Mouse (Mus musculus): Measurements from ENCODE around the gene Nsf.
"Not testable (repeated sequence)": the region's sequence is repeated elsewhere in the genome, so short reads cannot be mapped to it uniquely, and the experiment has no call there.

Nsf gene

DNA sequence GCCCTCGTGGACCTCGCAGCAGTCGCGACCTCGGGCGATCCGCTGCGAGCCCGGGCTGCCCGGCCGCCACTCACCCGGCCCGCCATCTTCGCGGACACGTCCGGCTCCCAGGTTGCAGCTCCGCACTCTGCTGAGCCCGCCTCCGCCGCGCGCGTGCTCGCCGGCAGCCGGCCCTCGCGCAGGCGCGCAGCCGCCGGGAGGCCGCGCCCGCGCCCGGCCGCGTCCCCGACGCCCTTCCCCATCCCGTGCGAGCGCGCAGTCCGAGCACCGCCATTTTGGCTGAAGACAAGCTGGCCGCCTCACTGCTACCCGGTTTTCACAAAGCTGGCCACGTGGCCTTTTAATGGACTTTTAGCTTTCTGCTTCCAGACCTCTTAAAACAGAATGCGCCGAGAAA is at the start of gene Nsf:
TSS of gene Nsf (minus strand) at position 161 of the 397 bp plus-strand sequence.
- peak; percentile 77 to 78 for DNase-seq

DNA sequence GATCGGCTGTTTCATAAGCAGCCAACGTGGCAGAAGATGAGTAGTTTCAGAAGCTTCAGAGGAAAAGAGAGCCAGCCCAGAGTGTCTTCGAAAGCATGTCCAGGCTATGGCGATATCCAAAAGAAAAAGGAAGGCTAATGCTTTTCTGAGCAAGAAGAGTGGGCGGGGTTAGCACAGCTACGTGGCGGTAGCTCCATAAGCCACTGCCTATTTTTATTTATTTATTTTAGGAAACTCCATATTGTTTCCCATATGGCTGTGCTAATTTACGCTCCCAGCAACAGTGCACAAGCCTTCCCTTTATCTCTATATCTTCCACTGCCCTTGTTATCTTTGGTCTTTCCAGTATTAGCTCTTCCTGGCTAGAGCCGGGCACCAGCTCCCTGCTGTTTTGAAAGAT is 49.5 kb upstream of the Nsf start:
- DNase-seq, result no peak

DNA sequence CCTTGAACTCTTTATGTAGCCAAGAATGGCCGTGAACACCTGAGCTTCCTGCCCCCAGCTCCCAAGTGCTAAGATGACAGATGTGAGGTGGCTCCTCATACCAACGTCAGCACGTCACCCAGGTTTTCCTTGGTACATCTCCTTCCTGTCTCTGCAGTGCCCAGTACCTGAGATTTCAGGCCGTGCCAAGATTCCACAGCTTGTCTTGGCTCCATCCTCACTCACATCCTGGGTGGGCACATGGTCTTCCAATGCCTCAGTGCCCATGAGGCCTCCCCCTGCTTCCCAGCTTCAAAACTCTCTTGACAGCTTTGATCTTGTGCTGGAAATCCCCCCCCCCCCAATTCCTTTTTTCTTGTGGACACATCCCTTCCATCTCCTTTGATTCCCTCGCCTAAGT is 48.3 kb upstream of the Nsf start:
- no peak for DNase-seq

DNA sequence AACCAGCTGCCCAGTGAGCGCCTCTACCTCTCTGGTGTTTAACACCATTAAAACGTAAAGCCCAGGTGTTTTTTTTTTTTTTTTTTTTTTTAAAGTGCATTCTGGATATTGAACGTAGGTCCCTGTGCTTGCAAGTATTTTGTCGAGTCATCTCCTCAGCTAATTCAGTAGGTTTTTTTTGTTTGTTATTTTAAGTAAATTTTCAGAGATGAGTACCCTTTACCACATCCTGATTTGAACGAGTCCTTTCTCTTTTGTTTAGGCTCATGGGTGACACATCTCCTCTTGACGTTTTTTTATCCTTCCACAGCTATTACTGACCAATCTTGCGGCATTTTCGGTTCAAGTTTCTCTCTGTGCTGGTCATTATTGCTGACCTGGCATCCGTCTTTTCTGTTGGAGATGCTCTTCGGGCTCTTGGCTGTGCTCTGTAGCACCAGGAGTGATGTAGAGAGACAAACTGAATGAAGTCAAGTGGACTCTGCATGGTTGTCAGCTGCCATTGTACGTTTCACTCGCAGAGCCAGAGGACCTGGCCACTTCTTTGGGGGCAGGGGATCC is 47.6 kb upstream of the Nsf start:
- DNase-seq, result no peak

DNA sequence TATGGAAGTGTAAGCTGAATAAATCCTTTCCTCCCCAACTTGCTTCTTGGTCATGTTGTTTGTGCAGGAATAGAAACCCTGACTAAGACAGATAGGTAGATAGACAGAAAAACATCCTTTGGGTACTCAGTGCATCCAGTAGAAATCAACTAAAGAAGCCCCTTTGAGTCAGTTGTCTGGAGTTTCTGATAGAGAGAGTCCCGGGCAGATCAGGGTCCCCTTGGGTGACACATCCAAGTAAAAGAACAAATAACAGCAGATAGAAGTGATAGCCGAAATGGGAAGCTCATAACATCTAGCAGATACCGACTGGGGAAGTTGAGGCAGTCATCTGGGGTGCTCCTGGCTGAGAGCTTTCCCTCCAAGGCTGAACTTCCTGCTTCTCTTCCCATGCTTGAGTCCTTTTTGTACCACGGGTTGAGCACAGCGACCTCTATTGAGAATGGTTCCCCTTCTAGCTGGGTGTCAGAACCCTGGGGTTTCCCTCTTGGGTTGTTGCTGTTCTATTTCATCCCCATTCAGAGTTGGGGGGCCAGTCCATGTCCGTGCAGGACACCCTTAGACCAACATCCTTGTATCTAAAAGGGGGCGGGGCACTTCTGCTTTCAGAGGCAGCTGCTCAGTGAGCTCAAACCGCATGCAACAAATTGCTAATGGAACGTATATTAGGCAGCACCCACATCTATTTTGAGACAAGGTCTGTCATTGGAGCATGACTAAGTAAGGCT is 47.0 kb upstream of the Nsf start:
- peak; percentile 63 to 67 for DNase-seq

DNA sequence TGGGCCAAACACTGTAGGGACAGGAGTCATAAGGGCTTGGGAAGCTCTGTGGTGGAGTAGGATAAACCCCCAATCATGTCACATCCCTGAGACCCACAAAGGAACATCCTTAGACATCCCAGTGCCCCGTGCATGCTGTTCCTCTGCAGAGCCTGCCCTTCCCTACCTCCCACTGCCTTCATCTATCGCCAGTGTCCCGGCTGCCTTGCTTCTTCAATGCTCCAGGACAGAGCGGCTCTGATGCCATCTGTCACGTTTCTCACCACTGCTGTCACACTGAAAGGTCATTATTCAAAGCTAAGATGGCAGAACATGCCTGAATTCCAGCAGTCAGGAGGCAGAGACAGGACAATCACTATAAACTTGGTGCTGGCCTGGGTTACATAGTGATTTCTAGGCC is 44.9 kb upstream of the Nsf start:
- DNase-seq, result no peak

DNA sequence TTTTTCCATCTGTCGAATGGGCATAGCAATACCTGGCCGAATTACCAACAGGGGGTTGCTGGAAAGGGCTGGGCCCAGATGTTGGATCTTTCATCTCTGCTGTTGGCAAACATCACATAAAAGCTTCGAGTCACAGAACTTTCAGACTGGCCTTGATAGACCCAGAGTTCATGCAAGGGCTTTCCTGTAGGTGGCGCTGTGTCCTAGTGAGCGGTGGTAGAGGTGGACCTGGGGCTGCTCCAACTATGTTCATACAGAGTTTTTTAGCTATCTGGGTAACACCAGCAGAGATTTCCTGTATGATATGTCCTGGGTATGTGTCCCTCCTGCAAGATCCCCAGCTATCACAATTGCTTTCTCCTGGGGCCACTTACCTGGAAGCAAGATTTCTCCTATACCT is 43.5 kb upstream of the Nsf start:
- DNase-seq, result peak; percentile 64 to 79

DNA sequence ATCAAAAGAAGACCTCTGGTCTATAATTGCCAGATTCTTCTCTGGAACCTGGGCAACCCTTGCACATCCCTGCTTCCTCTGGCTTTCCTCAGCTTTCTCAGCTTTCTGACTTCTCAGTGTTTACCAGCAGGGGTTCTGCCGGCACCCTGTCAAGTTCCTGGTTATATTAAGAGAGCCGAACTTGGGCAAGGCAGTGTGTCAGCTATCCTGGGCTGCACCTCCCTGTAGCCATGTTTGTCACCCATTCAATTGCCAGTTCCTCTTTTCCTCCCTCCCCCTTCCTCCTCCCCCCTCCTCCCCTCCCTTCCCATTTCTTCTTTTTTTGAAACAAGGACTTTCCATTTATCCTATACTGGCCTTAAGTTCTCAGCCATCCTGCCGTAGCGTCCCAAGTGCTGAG is 38.8 kb upstream of the Nsf start:
- DNase-seq, result no peak

DNA sequence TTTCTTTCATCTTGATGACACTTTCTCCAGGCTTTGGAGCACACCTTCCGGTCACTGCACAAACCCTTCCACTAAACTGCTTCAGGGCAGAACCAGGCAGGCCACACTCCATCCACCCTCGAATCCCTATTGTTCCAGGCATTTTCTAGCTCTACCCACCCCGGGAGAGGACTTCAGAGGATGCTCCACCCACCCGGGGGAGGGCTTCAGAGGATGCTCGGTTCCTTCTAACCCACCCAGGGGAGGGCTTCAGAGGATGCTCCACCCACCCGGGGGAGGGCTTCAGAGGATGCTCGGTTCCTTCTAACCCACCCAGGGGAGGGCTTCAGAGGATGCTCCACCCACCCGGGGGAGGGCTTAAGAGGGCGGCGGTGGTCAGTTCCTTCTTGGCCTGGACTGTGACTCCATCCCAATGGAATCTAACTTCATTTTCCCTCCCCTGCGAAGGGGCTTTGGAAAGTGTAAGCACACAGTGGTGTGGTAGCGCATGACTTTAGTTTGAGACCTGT is 36.2 kb upstream of the Nsf start:
- not testable (repeated sequence) for DNase-seq

DNA sequence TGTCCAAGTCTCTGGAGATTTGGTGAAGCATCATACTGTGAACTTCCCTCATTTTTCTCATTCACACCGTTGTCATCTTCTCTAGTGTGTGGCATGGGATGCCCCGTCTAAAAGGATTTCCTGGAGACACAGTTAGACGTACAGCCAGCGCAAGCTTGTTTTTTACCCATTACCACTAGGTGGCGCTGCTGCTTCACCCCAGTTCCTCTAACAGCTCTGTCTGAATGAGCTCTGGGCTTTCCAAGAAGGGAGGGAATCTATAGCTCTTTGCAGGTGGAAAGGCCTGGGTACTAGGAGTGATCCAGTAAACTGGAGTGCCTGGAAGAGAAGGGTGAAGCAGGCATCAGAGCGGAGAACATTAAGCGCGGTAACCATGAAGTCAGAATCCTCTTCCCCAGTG is 33.6 kb upstream of the Nsf start:
- DNase-seq, result peak; percentile 36 to 70

DNA sequence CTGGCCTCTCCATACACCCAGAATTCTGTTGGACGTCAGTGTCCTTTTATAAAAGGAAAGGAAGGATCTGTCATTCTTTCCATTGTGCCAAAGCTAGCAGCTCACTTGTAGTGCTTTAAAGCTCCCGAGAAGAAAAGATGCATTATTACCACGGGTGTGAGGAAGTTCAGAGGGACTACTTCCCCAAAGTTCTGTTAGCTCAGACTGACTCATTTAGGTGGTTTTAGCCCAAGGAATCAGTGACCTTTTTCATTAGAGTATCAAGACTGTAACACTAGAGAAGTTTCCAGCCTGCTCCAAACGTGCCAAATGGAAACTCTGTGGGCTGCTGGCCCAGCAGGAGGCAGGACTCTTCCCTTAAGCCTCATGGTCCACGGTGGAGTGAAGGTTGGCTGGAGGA is 30.2 kb upstream of the Nsf start:
- no peak for DNase-seq

DNA sequence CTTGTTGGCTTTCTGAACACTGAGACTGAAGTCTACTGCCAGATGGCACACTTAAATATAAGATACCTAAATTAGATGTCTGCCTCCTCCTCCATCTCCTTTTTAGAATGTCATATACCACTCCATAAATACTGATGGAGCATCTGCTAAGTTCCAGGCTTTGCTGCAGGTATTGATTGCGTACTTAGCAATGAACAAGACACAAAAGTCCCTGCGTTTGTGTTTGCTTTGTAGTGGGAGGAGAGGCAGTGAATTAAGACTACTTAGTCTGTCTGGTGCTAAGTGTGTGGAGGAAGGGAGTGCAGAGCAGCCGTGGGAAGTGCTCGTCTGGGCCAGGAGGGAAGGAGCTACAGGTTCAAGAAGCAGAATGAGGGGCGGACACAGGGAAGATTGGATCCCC is 28.0 kb upstream of the Nsf start:
- DNase-seq, result no peak

DNA sequence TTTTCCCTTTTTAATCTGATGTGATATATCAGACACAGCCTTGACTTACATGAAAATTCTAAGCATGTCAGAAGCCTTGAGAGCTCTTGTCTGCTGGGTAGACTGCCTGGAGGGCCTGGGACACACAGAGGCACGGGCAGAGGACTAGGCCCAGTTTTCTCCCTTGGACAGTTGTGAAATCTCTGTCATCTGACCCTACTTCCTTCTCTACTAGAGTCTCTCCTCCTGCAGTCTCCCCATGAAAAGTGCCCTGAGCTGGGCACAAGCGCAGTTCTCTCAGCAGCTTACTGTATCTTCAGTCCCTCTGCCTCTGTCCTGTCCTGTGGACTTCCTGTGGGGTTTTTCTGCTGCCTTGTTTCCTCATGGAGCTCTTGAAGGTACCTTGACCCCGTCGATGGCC is 25.5 kb upstream of the Nsf start:
- no peak for DNase-seq

DNA sequence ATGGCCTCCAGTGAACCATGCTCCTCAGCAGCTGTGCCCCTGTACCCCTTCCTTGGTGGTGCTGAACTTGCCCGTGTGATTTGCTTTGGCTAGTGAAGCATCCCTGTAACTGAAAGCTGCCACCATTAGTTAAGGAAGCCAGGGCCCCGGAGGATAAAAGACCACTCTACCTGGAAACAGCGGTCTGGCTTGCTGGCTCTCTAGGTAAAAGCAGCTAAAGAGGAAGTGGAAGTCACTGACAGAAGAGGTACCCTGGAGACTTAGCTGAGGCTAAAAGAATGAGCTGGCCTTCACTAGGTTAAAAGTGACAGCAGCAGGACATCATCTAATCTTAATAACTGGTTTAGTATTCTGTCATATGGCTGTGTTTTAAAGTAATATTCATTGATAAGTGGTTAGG is 17.0 kb upstream of the Nsf start:
- DNase-seq, result no peak

DNA sequence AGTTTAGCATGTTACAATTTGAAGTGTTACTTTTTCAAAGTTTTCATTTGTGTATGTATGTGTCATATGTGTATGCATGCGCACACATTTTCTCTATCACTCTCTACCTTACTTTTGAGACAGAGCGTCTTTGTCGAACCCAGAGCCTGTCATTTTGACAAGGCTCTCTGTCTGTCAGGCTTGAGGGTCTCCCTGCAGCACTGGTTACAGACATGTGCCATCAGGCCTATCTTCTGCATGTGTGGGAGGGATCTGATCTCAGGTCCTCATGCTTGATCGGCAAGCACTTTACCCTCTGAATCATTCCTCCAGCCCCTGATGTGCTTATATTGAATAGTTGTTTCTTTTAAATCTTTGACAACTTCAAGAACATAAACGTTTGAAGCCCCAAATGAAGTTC is 15.4 kb upstream of the Nsf start:
- DNase-seq, result no peak

DNA sequence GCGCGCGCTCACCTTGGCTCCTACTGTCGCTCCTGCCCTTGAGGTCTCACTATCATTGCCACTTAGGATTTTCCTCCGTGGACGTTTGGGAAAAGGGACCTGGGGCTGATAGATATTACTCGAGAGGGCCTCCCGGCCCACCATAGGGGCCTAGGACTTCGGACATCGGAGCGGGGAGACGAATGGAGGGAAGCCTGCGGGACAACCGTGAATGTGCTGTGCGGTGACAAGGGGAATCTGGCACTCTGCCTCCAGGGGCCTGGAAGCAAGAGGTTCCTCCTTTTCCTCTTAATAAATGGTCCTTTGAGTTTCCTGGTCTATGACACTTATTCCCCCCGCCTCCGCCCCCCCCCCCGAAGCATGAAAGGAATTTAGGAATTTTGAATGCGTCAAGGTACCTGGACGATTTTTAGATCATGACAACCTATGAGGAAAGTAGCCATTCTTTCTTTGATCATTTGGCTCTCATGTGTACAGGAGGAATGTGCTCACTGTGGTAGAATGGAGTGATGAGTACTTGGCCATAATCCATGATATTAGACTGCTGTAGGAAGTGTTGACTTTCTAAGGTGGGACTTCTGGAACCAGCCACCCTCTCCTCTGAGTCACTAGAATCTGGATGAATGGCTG is 13.4 kb upstream of the Nsf start:
- DNase-seq, result no peak

DNA sequence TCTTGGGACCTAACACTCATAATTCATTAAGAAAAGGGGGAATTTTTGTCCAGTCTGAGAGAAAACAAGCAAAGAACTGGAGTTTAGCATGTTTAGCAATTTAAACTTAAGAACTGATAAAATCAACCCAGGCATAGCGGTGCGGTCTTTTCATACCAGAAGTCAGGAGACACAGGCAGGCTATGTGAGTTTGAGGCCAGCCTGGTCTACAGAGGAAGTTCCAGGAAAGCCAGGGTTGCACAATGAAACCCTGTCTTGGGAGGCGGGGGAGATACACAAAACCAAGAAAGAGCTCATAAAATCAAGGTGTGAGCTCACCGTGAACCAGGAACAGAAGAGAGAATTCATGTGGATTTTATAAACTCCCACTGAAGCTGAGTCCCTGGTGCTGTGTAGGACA is 3.0 kb upstream of the Nsf start:
- no peak for DNase-seq

DNA sequence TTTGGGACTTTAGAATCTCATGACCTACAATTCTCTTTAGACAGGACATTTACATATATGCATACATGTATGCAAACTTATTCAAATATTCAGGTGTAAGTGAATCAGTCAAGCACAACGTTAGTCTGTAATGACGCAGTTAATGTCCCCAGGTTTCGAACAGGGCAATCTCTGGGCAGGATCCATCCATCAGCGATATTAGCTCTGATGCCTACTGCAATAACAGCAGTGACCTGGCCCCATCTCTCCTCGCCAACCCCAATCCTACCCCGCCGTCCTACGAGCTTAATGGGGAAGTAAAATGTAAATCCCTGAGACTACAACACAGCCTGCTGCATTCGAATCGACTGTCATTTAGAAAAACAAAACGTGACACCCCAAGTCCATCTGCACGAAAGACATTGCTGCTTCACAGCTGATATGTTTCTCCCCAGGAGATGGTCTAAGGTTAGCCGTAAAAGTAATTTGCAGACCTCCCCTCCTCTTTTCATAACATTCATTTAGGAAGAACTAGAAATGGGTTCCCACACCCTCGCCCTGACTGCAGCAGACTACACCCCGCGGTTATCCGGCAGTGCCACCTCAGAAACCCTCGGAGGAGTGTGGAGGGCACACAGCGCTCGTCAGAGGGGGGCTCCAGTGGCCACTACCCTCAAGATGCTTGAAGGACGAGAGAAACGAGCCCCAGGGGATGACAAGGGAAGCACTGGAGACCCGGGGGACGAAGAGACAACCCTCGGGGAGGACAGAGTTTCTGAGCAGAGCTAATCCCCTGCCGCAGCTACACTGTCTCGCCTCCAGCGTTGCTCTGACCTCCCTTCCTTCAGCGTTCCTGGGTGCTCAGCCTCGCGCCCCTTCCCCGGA is 592 bp downstream of the Nsf start:
- DNase-seq, result peak; percentile 15 to 30

DNA sequence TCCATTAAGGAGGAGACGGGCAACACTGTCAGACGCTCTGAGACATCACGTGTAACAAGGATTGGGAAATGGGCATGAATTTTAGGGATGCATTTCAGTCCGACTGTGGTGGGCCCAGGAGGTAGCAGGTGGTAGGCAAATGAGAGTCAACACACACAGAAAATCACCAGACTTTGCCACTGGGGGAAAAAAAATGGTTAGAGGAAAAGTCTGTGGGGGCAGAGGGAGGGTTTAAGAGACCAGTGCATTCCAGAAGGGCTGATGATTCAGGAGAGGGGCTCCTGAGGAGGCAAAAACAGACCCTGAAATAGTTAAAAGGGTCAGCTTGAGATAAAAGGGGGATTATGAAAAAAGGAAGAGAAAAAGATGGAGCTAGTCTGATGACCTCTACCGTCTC is 1.2 kb downstream of the Nsf start:
- DNase-seq, result no peak

DNA sequence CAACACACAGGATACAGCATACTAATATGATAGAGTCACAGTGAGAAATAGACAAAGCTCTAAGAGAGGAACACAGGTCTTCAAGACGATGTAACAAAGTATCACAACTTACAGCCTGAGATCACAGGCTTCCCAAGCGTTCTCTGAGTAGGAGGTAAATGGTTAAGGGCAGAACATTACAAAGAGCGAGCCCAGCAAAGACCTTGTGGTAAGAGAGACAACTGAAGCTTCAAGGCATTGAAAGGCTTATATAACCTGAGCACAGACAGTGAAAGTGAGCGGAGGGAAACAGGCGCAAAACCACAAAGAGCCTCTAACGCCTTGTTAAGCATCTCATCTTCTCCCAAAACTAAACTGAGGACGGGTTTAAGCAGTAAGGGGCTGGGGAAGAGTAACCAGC is 2.8 kb downstream of the Nsf start:
- no peak for DNase-seq

DNA sequence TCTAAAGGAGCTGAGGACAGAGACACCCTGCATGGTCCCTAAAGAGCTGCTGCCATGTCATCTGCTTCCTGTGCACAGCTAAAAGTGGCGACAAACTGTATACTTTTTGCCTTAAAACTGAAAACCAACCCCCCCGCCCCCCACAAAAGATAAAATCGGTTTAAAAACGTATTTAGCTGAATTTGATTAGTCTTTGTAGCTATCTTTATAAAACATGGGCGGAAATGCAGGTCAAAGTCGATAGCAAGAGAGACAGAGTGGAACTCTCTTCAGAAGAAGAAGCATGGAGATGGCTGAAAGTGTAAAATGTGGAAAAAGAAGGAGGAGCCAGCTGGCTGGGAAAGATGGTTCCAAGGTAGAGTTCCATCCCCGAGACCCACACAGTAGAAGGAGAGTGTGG is 4.9 kb downstream of the Nsf start:
- no peak for DNase-seq

DNA sequence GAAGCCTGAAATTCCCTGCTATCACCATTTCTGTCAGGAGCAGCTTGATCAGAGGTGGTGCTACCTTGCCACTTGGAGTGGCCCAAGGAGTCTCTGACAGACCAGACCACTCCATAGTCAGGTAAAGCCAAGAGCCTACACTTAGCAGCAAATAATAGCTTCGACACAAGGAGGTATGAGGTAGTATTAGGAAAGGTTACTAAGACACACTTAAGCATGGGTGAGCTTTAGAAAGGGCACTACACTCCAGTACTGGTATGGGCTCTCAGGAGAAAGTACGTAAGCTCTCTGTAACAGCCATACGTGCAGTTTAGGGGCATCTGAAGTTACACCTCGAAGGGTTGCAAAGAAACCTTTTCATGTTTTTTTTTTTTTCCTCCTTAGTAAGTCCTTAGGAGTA is 11.1 kb downstream of the Nsf start:
- no peak for DNase-seq

DNA sequence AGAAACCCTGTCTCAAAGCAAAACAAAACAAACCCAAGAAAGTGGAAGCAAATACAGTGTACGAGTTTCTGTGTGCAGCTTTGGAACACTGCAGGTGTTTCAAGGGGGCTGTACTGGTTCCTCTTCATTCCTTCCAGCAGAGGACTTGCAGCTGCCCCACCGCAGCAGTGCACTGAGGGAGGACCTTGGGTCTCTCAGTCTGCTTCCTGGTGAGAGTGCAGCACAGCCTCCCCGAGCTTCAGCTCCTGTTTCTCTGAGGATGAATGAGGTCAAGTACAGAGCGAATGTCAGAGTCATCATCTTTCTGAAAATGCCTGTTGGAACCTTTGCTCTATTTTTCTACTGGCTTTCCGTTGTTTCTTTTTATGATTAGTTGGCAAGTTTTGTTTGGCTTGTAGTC is 12.5 kb downstream of the Nsf start:
- no peak for DNase-seq

DNA sequence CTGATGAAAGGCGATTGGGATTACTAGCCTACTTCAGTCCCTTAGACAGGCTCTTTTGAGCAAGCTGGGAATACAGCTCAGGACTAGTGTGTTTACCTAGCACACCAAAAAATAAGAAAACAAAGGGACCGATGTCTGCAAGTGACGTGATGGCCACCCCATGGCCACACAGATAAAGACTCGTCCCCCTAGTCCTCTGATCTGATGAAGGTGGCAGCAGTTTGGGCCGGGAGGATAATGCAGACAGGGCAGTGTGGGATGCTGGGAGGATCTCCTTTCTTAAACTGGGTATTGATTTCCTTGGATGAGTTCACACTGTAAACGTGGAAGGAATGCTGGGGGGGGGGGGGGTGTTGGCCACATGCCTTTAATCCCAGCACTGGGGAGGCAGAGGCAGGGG is 13.0 kb downstream of the Nsf start:
- DNase-seq, result no peak
